Mouse (Mus musculus): ENCODE results near the gene Ackr2.

DNA sequence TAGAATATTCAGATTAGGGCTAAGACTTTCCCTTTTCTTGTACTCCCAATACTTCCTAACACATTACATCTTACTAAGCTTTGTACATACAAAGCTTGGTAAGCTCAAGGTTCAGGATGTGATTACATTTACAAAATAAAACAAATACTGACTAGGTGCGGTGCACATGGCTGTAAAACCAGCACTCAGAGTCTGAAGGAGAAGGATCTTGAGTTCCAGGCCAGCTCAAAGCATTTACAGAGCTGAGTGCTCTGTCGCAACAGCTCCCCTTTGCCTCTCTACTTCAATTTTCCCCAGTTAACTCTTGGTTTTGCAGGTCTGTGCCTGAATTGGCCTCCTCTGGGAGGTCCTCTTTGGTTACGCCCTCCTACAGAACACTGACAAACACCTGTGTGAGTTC is 43.9 kb upstream of the Ackr2 start:
- TF ChIP-seq GATA1 (IDR thresholded peaks at IDR 0.05; ENCODE audit: low read length) (no peak), TAL1 (IDR thresholded peaks at IDR 0.05; ENCODE audit: low read length) (no peak)

Measured in erythroblast, embryonic 14.5 days (primary cell).